Comparison of ENCODE assay signal across 20 mouse cellular contexts in the genomic region with DNA sequence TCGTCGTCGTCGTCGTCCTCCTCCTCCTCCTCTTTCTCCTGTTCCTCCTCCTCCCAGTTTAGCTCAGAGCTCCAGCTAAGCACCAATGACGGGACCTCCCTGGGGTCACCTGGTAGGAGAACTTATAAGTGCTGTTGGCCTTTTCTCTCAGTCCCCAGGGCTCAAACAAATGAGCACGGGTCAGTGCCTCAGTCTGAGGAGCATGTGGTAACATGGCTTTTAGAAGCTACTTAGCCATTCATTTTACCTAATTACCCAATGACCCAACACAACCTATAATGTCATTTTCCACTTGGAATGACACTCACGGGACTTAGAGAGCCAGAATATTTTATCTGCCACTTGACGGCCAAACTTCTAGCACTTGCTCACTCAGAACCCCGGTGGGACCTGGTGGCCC.
DNase-seq lines count a peak whose midpoint lies in the region; ATAC-seq and TF ChIP-seq lines count a peak whose summit lies in the region.
"Had no signal": no experiment of that assay in that cellular context is flagged by ENCODE, and none has a peak within 500 bp of the region (broad histone marks: within the 10 kb centered on the region; RNA-seq: fewer than 3 reads in every experiment).

No protein-coding gene starts in this region.

- TF ChIP-seq EP300 in CH12.LX (IDR thresholded peaks at IDR 0.05; ENCODE audit: low read length): no peak

- peak overlapping the region; percentile 39 for H3K4me3 ChIP-seq in megakaryocyte, embryonic 14.5 days (replicated peaks)
- no peak overlapping the region for H3K4me3 ChIP-seq in CH12.LX (replicated peaks in 1 of 3; ENCODE audit: low read depth in 2 of 3, low read length in 2 of 3, poor library complexity in 1 of 3)
- no peak overlapping the region for H3K4me3 ChIP-seq in embryonic facial prominence, embryonic 10.5 days

- no peak overlapping the region for H3K4me2 ChIP-seq in CH12.LX (ENCODE audit: insufficient read depth, low read depth, poor library complexity, severe bottlenecking)

- DNase-seq in CH12.LX (ENCODE audit: extremely low read depth): peak; percentile 6
- peak; percentile 64 for DNase-seq in retina, embryonic 14.5 days (ENCODE audit: low spot score)
- peak; percentile 64 for DNase-seq in retina, postnatal 1 day
- no peak for DNase-seq in lung, postnatal 14 days
- no peak for DNase-seq in embryonic facial prominence, embryonic 10.5 days (ENCODE audit: low spot score)
- no peak for DNase-seq in kidney, adult 8-10 months
- DNase-seq: adrenal gland, adult 2 months; adrenal gland, adult 8-10 months; adrenal gland, postnatal 25 days; adrenal gland, postnatal 36 days; B cell, adult 2 months; cerebellum, adult 11 months; cerebellum, adult 11-12 months; cerebellum, adult 18-20 months had no signal

- in situ Hi-C loops in CH12.LX (cut with MboI; ENCODE audit: low pct_ligation_motif_present, low pct_unique_long_range_greater_than_20kb, low sequenced_read_pairs): no loop called here

- TF ChIP-seq CTCF in CH12.LX (conservative IDR thresholded peaks at IDR 0.05 in 1 of 2, IDR thresholded peaks at IDR 0.05 in 1 of 2; ENCODE audit: low read depth in 2 of 2, low read length in 2 of 2): no peak

- H3K9ac ChIP-seq in CH12.LX (ENCODE audit: insufficient read depth, low read depth): no peak overlapping the region

- dilution Hi-C loops in CH12.LX (cut with MboI; ENCODE audit: extremely low pct_ligation_motif_present, extremely low pct_unique_long_range_greater_than_20kb, low sequenced_read_pairs): no loop called here

- no peaks in the 10 kb centered on the region for H3K79me2 ChIP-seq in CH12.LX (replicated peaks; ENCODE audit: control insufficient read depth, extremely low read depth, insufficient read depth, poor library complexity, severe bottlenecking)

- ATAC-seq in megakaryocyte, adult 5-6 weeks (ENCODE audit: poor library complexity, severe bottlenecking): no peak
- ATAC-seq: activated CD4-positive, CD25-positive, alpha-beta regulatory T cell, adult 4 months; CD4-positive, CD25-positive, alpha-beta regulatory T cell, adult 4 months; Patski had no signal

- H3K27me3 ChIP-seq in megakaryocyte, embryonic 14.5 days (replicated peaks): peaks cover 31% of the 10 kb centered on the region
- H3K27me3 ChIP-seq in CH12.LX (replicated peaks): peaks cover 77% of the 10 kb centered on the region
- H3K27me3 ChIP-seq in embryonic facial prominence, embryonic 10.5 days (replicated peaks; ENCODE audit: low read depth, poor library complexity, severe bottlenecking): 0 out of 2 replicates have a peak, but pooled peaks cover 4% of the 10 kb centered on the region

- no peaks in the 10 kb centered on the region for H3K9me3 ChIP-seq in megakaryocyte, embryonic 14.5 days
- H3K9me3 ChIP-seq in CH12.LX (replicated peaks; ENCODE audit: low read length): no peaks in the 10 kb centered on the region
- H3K9me3 ChIP-seq in embryonic facial prominence, embryonic 10.5 days: no peaks in the 10 kb centered on the region
- H3K9me3 ChIP-seq: G1E had no signal

- H3K4me1 ChIP-seq in megakaryocyte, embryonic 14.5 days: peaks cover 28% of the 10 kb centered on the region
- peaks cover 0 to 3% of the 10 kb centered on the region in 2 experiments; a peak in 1 of 4 replicates for H3K4me1 ChIP-seq in CH12.LX (ENCODE audit: control insufficient read depth in 1 of 2, insufficient read depth in 2 of 2)
- peaks cover 62% of the 10 kb centered on the region for H3K4me1 ChIP-seq in embryonic facial prominence, embryonic 10.5 days

- no peak for TF ChIP-seq RAD21 in CH12.LX (IDR thresholded peaks at IDR 0.05; ENCODE audit: low read depth, low read length)

- WGBS in embryonic facial prominence, embryonic 10.5 days: 74% methylated on average over 10 of the region's 10 CpGs

- H3K36me3 ChIP-seq in megakaryocyte, embryonic 14.5 days (replicated peaks; ENCODE audit: low read length): no peaks in the 10 kb centered on the region
- H3K36me3 ChIP-seq in CH12.LX (replicated peaks in 1 of 2; ENCODE audit: control insufficient read depth in 1 of 2, insufficient read depth in 1 of 2, low read length in 1 of 2): no peaks in the 10 kb centered on the region
- H3K36me3 ChIP-seq in embryonic facial prominence, embryonic 10.5 days (replicated peaks): no peaks in the 10 kb centered on the region
- H3K36me3 ChIP-seq: G1E had no signal

- H3K27ac ChIP-seq in CH12.LX (ENCODE audit: insufficient read depth, low read depth): no peak overlapping the region
- no peak overlapping the region for H3K27ac ChIP-seq in embryonic facial prominence, embryonic 10.5 days (replicated peaks)

- TF ChIP-seq POLR2A in CH12.LX (IDR thresholded peaks at IDR 0.05; ENCODE audit: low read depth, low read length): no peak

TF ChIP-seq in CH12.LX, 34 proteins besides CTCF, POLR2A, EP300 and RAD21:
- TF ChIP-seq JUND (conservative IDR thresholded peaks at IDR 0.05; ENCODE audit: low read depth, low read length): no peak
- no peak for TF ChIP-seq MEF2A (IDR thresholded peaks at IDR 0.05; ENCODE audit: borderline replicate concordance, low read depth, low read length)
- TF ChIP-seq ELF1 (IDR thresholded peaks at IDR 0.05; ENCODE audit: low read depth, low read length): no peak
- TF ChIP-seq TBP (conservative IDR thresholded peaks at IDR 0.05; ENCODE audit: low read depth, low read length): no peak
- no peak for TF ChIP-seq ZC3H11A (IDR thresholded peaks at IDR 0.05; ENCODE audit: low read depth, low read length)
- TF ChIP-seq IRF4 (IDR thresholded peaks at IDR 0.05; ENCODE audit: low read depth, low read length): no peak
- no peak for TF ChIP-seq ZNF384 (IDR thresholded peaks at IDR 0.05; ENCODE audit: low read depth, low read length)
- no peak for TF ChIP-seq POLR2AphosphoS2 (IDR thresholded peaks at IDR 0.05; ENCODE audit: low read depth, low read length)

Comparison
In these comparisons a context has a peak if more than half of its experiments do, and no peak if none do; other contexts are left out.
1. DNase-seq: peak in CH12.LX (single experiment), retina, embryonic 14.5 days (single experiment) and retina, postnatal 1 day (single experiment); none in lung, postnatal 14 days (single experiment), embryonic facial prominence, embryonic 10.5 days (single experiment) and kidney, adult 8-10 months (0 of 2).